Mouse (Mus musculus) embryonic facial prominence, embryonic 10.5 days (tissue): ENCODE measurements at regions not wholly inside any gene's neighbourhood (a gene's known extent, or its start where the extent isn't known, plus 50 kb on each side); places are given as distances from the start of the nearest gene placed in this dataset.
A peak's percentile ranks its signal among the peaks of the same experiment; 100 is the strongest.

Source experiments
- DNase-seq: peaks from one replicate; pipeline ENCODE4 v3.0.0-alpha.2; 2017; ENCODE audit warnings: low spot score
- H3K27ac ChIP-seq: fragments of 300-500 bp; sonication (generic); replicated peaks from 2 replicates; pipeline ENCODE4 v1.5.1; 2016; ENCODE audit warnings: mild to moderate bottlenecking
- H3K27me3 ChIP-seq: fragments of 300-500 bp; sonication (generic); replicated peaks from 2 replicates; pipeline ENCODE4 v1.6.1; 2016; ENCODE audit warnings: low read depth, mild to moderate bottlenecking; ENCODE audit not compliant: poor library complexity, severe bottlenecking
- H3K36me3 ChIP-seq: fragments of 300-500 bp; sonication (generic); replicated peaks from 2 replicates; pipeline ENCODE4 v1.6.1; 2016; ENCODE audit warnings: mild to moderate bottlenecking, moderate library complexity
- H3K4me1 ChIP-seq: fragments of 300-500 bp; sonication (generic); 2 replicates; pipeline ENCODE4 v1.6.1; 2016
- H3K4me3 ChIP-seq: fragments of 300-500 bp; sonication (generic); 2 replicates; pipeline ENCODE4 v1.5.1; 2016; ENCODE audit warnings: mild to moderate bottlenecking, moderate library complexity
- H3K9me3 ChIP-seq: fragments of 300-500 bp; sonication (generic); 2 replicates; pipeline ENCODE4 v1.6.1; 2016; ENCODE audit warnings: mild to moderate bottlenecking
- WGBS: fragments of 180-500 bp; shearing (Covaris S2); methylation state at CpG from one replicate; pipeline ENCODE4 v1.1.7; 2016; 5-methylcytosine and 5-hydroxymethylcytosine counted together

DNA sequence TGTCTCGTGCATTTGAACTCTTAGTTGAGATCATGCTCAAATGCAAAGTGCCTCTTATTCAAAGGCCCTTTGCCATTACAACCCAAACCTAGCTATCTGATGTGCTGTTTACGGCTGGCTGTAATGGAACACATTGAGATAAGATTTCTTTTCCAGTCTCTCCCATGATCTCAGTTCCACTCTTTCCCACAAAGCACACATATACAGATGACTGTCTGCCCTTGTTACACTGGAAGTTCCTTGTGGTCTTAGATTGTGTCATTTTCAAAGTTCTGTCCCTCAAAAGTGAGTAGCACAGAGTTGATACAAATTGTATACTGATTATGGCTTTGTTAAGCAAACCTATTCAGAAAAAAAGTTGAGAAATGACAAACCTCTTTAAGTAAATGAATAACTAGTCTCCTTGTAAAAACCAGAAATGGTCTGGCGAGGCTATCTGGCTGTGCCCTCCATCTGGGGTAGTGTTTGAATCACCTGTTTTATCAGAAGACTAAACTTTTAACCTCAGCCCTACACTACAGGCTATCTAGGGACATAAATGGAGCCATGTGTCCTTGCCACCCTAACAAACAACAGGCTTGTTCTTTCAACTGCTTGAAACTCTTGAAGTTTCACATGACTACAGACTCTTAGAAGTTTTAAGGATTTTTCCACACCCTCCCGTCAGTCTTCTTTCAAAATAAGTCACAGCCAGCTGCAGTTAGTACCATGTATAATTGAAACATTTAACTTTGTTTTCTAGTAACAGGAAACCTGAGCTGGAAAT lies 384.0 kb downstream of the Atp6ap1l start:
- H3K9me3 ChIP-seq, result no peaks in the 10 kb centered on the region
- H3K27ac ChIP-seq, result peak overlapping the region; percentile 66; the same call in 1 of the 2 replicates
- H3K4me1 ChIP-seq, result peaks cover 21% of the 10 kb centered on the region
- WGBS, result 60% methylated on average over 4 of the region's 4 CpGs
- H3K27me3 ChIP-seq, result no peaks in the 10 kb centered on the region
- no peaks in the 10 kb centered on the region for H3K36me3 ChIP-seq
- no peak overlapping the region for H3K4me3 ChIP-seq
- DNase-seq, result peak; percentile 25

DNA sequence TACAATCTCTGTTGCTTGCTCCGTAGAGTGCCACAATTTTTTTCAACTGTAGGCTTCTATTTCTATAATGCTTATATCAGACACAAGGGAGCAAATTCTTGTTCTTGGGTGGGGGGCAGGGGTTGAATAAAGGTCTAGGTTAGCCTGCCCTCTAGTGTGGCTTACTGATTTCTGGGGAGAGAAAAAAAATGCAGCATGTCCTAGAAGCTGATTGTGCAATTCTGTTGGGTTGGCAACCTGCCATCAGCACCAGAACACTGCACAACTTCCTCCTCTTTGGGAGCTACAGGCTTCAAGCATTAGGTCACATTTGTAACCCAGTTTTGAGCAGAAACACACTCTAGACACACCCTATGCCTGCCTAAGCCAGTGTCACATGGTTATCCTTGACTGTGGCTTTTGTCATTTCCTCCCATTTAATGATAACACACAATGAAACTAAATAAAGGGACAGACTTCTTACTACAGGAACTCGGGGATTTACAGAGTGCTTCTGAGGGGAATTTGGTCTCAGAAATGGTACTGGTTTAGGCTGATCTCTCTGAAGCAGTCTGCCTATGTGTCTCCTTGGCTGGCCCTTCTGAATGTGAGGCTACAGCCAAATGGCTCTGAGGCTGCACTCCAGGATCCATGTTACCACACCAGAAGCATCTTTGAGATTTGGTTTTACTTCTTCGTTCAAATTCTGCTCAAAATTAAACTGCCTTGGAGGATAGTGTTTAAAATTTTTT lies 389.2 kb downstream of the Atp6ap1l start:
- no peaks in the 10 kb centered on the region for H3K27me3 ChIP-seq
- peaks cover 15% of the 10 kb centered on the region for H3K4me1 ChIP-seq
- no peak for DNase-seq
- H3K4me3 ChIP-seq, result no peak overlapping the region
- no peak overlapping the region for H3K27ac ChIP-seq
- WGBS, result 83% methylated on average over 3 of the region's 3 CpGs
- H3K9me3 ChIP-seq, result no peaks in the 10 kb centered on the region
- no peaks in the 10 kb centered on the region for H3K36me3 ChIP-seq

DNA sequence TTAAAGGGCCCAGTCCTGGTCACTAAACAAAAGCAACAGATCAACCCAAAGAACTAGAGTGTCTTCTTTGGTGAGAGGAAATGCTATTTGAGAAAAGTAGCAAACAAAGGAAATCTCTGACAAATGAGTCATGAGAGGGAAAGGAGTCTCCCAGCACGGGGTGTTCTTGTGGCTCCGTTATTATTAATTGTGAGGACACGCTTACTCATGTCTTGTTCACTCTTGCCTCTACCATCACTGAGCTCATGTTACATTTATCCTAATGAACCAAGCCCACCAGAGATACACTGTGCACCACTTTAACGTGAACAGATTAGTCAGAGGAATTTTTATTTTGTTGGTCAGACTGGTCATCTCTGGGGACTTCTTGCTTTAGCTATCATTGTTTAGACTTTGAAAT lies 391.3 kb downstream of the Atp6ap1l start:
- 80% methylated on average over 4 of the region's 4 CpGs for WGBS
- H3K4me3 ChIP-seq, result no peak overlapping the region

DNA sequence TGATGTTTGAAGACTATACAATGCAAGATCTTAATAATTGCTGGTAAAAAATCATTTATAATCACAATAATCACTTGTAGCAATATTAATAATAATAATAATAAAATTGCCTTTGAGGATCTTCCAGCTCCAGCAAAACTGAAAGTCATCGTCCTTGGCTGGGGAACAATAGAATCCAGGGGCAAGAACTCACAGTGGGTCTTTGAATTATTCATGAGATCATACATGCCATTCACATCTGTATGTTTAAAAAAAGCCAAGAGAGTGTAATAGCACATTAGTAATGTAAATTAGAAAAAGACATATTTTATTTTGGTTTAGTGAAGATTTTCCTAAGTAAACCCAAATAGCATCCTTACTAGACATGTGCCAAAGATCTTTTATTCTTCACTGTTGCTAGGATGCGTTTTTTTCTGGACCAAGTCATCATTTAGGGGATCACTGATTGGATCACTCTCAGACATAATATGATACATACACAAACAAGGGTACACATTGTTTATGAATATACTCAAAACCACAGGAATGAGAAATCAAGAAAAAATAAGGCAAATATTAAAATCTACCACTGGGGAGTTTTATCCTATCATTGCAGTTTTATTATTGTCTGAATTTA lies 392.3 kb downstream of the Atp6ap1l start:
- no peak overlapping the region for H3K4me3 ChIP-seq
- H3K27me3 ChIP-seq, result no peaks in the 10 kb centered on the region
- no peaks in the 10 kb centered on the region for H3K36me3 ChIP-seq
- H3K4me1 ChIP-seq, result peaks cover 12% of the 10 kb centered on the region
- no peaks in the 10 kb centered on the region for H3K9me3 ChIP-seq
- 84% methylated on average over 2 of the region's 2 CpGs for WGBS
- no peak overlapping the region for H3K27ac ChIP-seq
- DNase-seq, result no peak

More for the DNA sequence above, 391.3 kb downstream of the Atp6ap1l start:
- DNase-seq, result no peak
- no peaks in the 10 kb centered on the region for H3K27me3 ChIP-seq
- H3K36me3 ChIP-seq, result no peaks in the 10 kb centered on the region
- no peak overlapping the region for H3K27ac ChIP-seq
- H3K9me3 ChIP-seq, result no peaks in the 10 kb centered on the region
- peaks cover 14% of the 10 kb centered on the region for H3K4me1 ChIP-seq

DNA sequence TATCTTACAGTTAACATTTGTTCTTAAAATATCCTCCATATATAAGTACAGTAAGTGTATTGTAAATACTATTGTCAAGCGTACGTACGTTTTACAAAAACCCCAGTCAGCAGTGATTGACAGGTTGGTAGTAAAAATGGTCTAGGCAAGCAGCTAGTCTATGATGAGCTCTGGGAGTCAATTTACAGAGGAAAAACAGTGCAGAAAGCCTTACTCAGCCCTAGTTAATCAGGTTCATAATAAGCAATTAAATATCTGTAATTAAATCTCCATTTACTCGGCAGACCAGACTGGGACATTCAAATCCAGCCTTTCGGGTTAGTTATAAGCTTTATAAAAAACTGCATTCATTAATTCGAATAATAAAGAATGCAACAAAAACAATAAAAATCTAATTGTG lies 394.7 kb downstream of the Atp6ap1l start:
- DNase-seq, result no peak
- H3K4me1 ChIP-seq, result no peaks in the 10 kb centered on the region
- no peaks in the 10 kb centered on the region for H3K9me3 ChIP-seq
- no peaks in the 10 kb centered on the region for H3K27me3 ChIP-seq
- no peak overlapping the region for H3K4me3 ChIP-seq
- H3K36me3 ChIP-seq, result no peaks in the 10 kb centered on the region
- WGBS, result 74% methylated on average over 6 of the region's 6 CpGs
- no peak overlapping the region for H3K27ac ChIP-seq

DNA sequence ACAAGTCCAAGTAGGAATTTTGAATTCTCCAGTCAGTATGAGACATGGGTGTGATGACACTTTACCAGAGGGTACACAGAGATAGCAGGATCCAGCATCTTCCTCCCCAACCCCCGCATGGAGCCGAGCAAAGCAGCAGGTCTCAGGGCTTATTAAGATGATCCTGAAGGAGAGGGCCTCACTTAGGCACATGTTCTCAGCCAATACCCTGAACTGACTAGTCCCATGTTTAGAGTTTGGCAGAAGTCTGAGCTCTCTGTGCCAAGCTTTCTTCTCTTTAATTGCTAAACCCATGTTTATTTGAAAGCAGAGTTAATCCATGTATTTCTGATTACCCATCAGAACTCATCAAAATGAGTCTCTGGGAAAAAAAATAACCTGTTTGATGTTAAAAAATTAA lies 402.0 kb downstream of the Atp6ap1l start:
- WGBS, result 65% methylated on average over 2 of the region's 2 CpGs
- no peaks in the 10 kb centered on the region for H3K36me3 ChIP-seq

DNA sequence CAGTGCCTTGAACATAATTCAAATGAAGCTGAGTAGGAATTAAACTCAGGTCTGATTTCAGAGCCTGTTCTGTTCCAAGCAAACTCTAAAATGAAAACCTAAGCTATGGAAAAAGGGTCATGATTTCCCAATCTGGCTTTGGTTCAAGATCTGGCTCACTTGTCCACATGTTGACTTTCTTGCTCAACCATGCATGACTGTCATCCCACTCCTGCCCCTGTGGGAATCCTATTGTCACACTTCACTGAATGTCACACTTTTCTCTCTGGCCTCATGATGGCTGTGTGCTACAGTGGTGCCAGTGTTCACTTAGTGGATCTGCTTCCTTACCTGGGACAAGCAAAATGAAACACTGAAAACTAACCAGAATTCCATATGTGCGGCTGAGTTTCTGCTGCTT lies 403.0 kb downstream of the Atp6ap1l start:
- Histone ChIP-seq H3K36me3 (no peaks in the 10 kb centered on the region), H3K9me3 (no peaks in the 10 kb centered on the region), H3K4me1 (peaks cover 6% of the 10 kb centered on the region), H3K27ac (no peak overlapping the region), H3K27me3 (no peaks in the 10 kb centered on the region), H3K4me3 (no peak overlapping the region)
- no peak for DNase-seq
- WGBS, result 93% methylated on average over 1 of the region's 1 CpGs

More for the DNA sequence above, 402.0 kb downstream of the Atp6ap1l start:
- Histone ChIP-seq H3K4me1 (peaks cover 6% of the 10 kb centered on the region), H3K9me3 (no peaks in the 10 kb centered on the region), H3K27ac (no peak overlapping the region), H3K4me3 (no peak overlapping the region), H3K27me3 (no peaks in the 10 kb centered on the region)
- no peak for DNase-seq

DNA sequence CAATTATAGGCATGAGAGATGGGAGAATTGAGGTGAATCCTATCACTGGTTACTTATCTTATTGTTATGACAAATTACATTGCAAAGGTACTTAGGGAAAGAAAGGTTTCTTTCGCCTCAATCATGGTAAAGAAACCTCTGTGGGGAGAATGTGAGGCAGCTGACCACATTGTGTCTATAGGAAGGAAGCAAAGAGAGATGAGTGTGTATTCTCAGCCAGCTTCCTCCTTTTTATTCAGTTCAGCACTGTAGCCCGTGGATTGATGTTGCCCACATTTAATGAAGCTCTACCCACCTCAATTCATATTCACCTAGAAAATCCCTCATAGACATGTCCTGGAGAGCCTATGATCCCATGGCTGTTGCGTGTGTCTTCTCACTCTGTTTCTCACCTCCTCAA lies 406.2 kb downstream of the Atp6ap1l start:
- H3K27ac ChIP-seq, result no peak overlapping the region
- DNase-seq, result no peak
- H3K4me3 ChIP-seq, result no peak overlapping the region
- no peaks in the 10 kb centered on the region for H3K9me3 ChIP-seq
- H3K27me3 ChIP-seq, result no peaks in the 10 kb centered on the region
- WGBS, result 93% methylated on average over 3 of the region's 3 CpGs
- no peaks in the 10 kb centered on the region for H3K4me1 ChIP-seq
- no peaks in the 10 kb centered on the region for H3K36me3 ChIP-seq

DNA sequence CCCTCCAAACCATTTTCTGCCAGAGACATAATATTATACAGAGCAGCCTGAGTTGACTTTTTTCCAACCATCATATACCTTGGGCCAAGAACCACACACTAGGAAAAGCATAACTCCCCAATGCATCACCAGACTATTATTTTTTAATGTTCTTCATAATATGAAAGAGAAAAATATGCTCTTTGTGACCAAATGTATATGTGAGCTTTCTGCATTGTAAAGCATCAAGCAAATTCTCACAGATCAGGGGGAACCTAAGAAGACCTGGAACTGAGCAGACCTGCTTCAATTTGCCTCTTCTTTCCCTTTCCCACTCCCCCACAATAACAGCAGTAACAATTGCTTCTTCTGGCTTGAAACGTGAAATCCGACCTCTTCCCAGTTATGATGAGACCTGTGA lies 407.6 kb downstream of the Atp6ap1l start:
- DNase-seq, result no peak
- Histone ChIP-seq H3K4me3 (no peak overlapping the region), H3K9me3 (no peaks in the 10 kb centered on the region), H3K27me3 (no peaks in the 10 kb centered on the region), H3K4me1 (no peaks in the 10 kb centered on the region; the same call in 1 of the 2 replicates), H3K36me3 (no peaks in the 10 kb centered on the region), H3K27ac (no peak overlapping the region)
- 77% methylated on average over 2 of the region's 2 CpGs for WGBS

DNA sequence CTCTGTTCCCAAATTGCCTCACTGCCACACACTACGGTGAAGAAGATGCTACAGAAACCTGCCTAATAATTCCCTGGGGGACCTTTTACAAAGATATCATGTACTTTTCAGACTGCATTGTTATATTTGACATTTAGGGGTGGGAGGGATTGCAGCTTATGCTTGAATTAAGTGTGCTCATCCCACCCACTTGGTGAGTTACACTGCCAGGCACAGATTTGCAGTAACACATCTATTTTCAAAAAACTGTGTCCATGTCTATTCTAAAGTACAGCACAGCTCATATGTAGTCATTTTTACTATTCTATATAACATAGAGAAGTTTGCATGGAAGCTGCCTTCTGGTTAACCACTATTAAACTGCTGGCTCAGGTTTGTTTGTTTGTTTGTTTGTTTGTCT lies 404.3 kb upstream of the Xrcc4 start:
- Histone ChIP-seq H3K27ac (no peak overlapping the region), H3K9me3 (no peaks in the 10 kb centered on the region), H3K4me1 (peaks cover 17% of the 10 kb centered on the region), H3K36me3 (no peaks in the 10 kb centered on the region), H3K4me3 (no peak overlapping the region), H3K27me3 (no peaks in the 10 kb centered on the region)
- DNase-seq, result no peak
- WGBS, result 71% methylated on average over 1 of the region's 1 CpGs

DNA sequence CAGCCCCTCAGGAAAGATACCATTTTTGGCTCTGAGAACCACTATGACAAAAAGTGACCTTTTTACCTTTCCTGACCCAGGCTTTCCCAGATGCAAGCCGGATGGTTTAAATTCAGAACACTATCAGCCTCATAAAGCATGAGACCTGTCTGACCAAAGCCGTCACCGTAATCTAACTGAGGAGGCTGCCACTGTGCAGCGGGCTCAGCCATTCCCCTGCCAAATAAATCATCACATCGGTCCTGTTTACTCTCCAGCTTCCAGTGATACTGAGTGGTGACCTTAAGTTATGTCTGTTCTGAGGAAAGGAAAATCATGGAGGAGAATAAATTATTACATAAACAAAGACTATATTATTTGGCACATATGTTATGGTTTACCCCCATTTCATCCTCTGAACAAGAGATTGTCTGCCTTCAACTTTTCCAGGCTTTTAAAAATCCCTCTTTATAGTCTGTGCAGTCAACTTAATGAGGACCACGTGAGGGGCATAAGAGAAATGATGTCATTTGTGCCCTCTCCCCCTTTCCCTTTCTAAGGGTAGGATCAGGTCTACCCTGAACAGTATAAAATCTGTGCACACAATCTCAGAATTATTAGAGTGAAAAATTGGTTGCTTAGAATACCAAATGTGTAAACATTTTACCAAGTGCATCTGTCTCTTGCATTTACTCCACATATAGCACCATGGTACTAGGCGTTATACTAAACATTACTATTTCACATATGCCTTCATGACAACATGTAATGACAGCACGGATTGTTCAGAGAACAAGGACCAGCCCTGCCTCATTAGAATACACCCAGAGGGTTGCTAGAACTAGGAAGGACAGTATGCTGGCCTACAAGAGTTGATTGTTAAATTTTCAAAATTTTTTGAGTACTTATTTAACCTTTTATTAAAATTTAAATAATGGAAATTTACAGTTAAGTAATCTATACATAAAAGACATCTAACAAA lies 401.9 kb upstream of the Xrcc4 start:
- Histone ChIP-seq H3K36me3 (no peaks in the 10 kb centered on the region), H3K27me3 (no peaks in the 10 kb centered on the region), H3K4me1 (peaks cover 17% of the 10 kb centered on the region), H3K4me3 (no peak overlapping the region), H3K27ac (peak overlapping the region; percentile 6; the same call in 1 of the 2 replicates), H3K9me3 (no peaks in the 10 kb centered on the region)
- 30% methylated on average over 8 of the region's 8 CpGs for WGBS
- DNase-seq, result peak; percentile 49

DNA sequence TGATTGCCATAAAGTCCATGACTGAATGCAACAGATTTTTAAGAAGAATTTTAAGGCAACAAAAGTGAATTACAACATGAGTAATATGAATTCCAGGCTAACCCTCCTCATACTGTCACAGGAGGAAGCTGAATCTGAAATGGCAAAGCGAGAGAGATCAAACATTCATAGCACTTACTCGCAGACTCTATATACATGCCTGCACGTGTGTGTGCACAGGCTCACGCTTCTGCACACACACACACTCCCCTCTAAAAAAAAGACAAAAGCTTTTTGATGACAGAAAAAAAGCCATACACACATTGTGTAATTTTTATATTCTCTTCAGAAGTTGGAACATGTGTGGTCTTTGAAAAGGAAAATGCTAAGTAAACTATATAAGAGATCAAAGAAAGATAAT lies 391.1 kb upstream of the Xrcc4 start:
- no peak for DNase-seq
- H3K27ac ChIP-seq, result no peak overlapping the region
- no peaks in the 10 kb centered on the region for H3K4me1 ChIP-seq
- WGBS, result 92% methylated on average over 4 of the region's 4 CpGs
- no peaks in the 10 kb centered on the region for H3K9me3 ChIP-seq
- no peaks in the 10 kb centered on the region for H3K27me3 ChIP-seq
- H3K4me3 ChIP-seq, result no peak overlapping the region
- no peaks in the 10 kb centered on the region for H3K36me3 ChIP-seq
